8 mouse cellular contexts compared by ENCODE assay signal in the genomic region with DNA sequence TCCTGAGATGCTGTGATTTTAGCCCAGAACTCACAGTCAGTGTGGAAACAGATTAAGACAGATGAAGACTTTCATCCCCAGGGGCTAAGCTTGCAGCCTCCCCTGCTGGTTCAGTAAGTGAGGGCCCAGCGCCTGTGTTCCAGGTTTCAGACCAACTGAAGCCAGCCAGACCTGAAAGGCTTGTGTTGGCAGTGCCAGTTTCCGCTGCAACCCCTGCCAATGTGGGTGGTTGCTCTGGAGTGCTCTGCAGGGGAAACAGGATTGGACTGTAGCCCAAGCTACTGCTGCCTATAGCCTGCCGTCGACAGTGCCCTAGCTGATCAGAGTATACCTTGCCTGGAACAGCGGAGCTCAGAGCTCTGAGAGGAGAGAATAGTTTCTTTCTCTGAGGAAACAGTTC. TPM values are rescaled to one million over a fixed set of nuclear protein-coding genes. Genes with fewer than 3 reads are reported as not detected.
A peak's percentile ranks its signal among the peaks of the same experiment; 100 is the strongest.
DNase-seq lines count a peak whose midpoint lies in the region; ATAC-seq lines count a peak whose summit lies in the region.

No protein-coding gene starts in this region.

- no peaks in the 10 kb centered on the region for H3K9me3 ChIP-seq in hindbrain, embryonic 15.5 days
- no peaks in the 10 kb centered on the region for H3K9me3 ChIP-seq in hindbrain, embryonic 11.5 days (ENCODE audit: control insufficient read depth, low read length)

- no peaks in the 10 kb centered on the region for H3K27me3 ChIP-seq in hindbrain, embryonic 15.5 days
- no peaks in the 10 kb centered on the region for H3K27me3 ChIP-seq in hindbrain, embryonic 11.5 days (ENCODE audit: control insufficient read depth, insufficient read depth, low read length)

- H3K36me3 ChIP-seq in hindbrain, embryonic 15.5 days: no peaks in the 10 kb centered on the region
- H3K36me3 ChIP-seq in hindbrain, embryonic 11.5 days (ENCODE audit: control insufficient read depth, insufficient read depth, low read length): no peaks in the 10 kb centered on the region

- peaks cover 37% of the 10 kb centered on the region for H3K4me1 ChIP-seq in hindbrain, embryonic 15.5 days (replicated peaks)
- 0 out of 2 replicates have a peak, but pooled peaks cover 2% of the 10 kb centered on the region for H3K4me1 ChIP-seq in hindbrain, embryonic 11.5 days (replicated peaks; ENCODE audit: control insufficient read depth, insufficient read depth, low read length)

- WGBS in hindbrain, embryonic 15.5 days: 67% methylated on average over 5 of the region's 5 CpGs
- 86% methylated on average over 5 of the region's 5 CpGs for WGBS in hindbrain, embryonic 11.5 days

- H3K27ac ChIP-seq in hindbrain, embryonic 15.5 days (replicated peaks): no peak overlapping the region
- H3K27ac ChIP-seq in hindbrain, embryonic 11.5 days (ENCODE audit: low read depth, low read length): no peak overlapping the region

- ATAC-seq in hindbrain, embryonic 15.5 days (ENCODE audit: low FRiP score, low read depth): peak; percentile 72; the same call in 1 of the 2 replicates
- no peak for ATAC-seq in hindbrain, embryonic 11.5 days (ENCODE audit: low FRiP score)
- peak; percentile 82; the same call in 1 of the 2 replicates for ATAC-seq in cerebellum, adult (ENCODE audit: insufficient number of reproducible peaks, low FRiP score, low TSS enrichment)
- no peak for ATAC-seq in megakaryocyte progenitor cell, adult 5-6 weeks (replicated peaks; ENCODE audit: poor library complexity)

- no peak overlapping the region for H3K9ac ChIP-seq in hindbrain, embryonic 15.5 days
- H3K9ac ChIP-seq in hindbrain, embryonic 11.5 days (ENCODE audit: low read depth, low read length): no peak overlapping the region

- H3K4me3 ChIP-seq in hindbrain, embryonic 15.5 days: no peak overlapping the region
- no peak overlapping the region for H3K4me3 ChIP-seq in hindbrain, embryonic 11.5 days (ENCODE audit: low read depth, low read length)

- no peak overlapping the region for H3K4me2 ChIP-seq in hindbrain, embryonic 15.5 days
- no peak overlapping the region for H3K4me2 ChIP-seq in hindbrain, embryonic 11.5 days (replicated peaks; ENCODE audit: low read depth, low read length)

- no peak for DNase-seq in hindbrain, embryonic 11.5 days (ENCODE audit: low spot score)
- peak; percentile 76 for DNase-seq in gonadal fat pad, adult 2 months (ENCODE audit: low read depth)
- DNase-seq in layer of hippocampus, adult 9-11 months: peak; percentile 68
- DNase-seq in right cerebral cortex, adult 18-20 months: peak; percentile 70
- DNase-seq in urinary bladder, adult 2 months (ENCODE audit: low spot score): no peak

RNA-seq across cellular contexts. Expression of a gene that starts 37.0 kb away (rescaled TPM):
- 4.2 and 4.8 TPM in 2 replicates for polyA plus RNA-seq in hindbrain, embryonic 15.5 days (2015; fragmentation: Nextera tagmentation; extraction: Ambion mirVana)
- 0.90 and 1.5 TPM in 2 replicates for polyA plus RNA-seq in hindbrain, embryonic 11.5 days (2014; fragmentation: Nextera tagmentation; extraction: Ambion mirVana)
- polyA plus RNA-seq in gonadal fat pad, adult 2 months (2012; rRNA removed): 16.8 and 20.4 TPM in 2 replicates
- 0.02 TPM in 1 of 2 replicates, not detected in the other for total RNA-seq in megakaryocyte progenitor cell, adult 5-6 weeks (2015)
- not detected in 2 replicates for total RNA-seq in megakaryocyte progenitor cell, adult 5-6 weeks (2017)
- 16.9 and 20.7 TPM in 2 replicates for polyA plus RNA-seq in urinary bladder, adult 2 months (2012; rRNA removed)

RNA-seq across cellular contexts. Expression of a gene that starts 46.4 kb away (rescaled TPM):
- polyA plus RNA-seq in hindbrain, embryonic 15.5 days (2015; fragmentation: Nextera tagmentation; extraction: Ambion mirVana): 14.3 and 14.8 TPM in 2 replicates
- 28.0 and 31.0 TPM in 2 replicates for polyA plus RNA-seq in hindbrain, embryonic 11.5 days (2014; fragmentation: Nextera tagmentation; extraction: Ambion mirVana)
- polyA plus RNA-seq in gonadal fat pad, adult 2 months (2012; rRNA removed): 20.8 and 22.0 TPM in 2 replicates
- total RNA-seq in megakaryocyte progenitor cell, adult 5-6 weeks (2015): 20.8 and 26.3 TPM in 2 replicates
- 14.5 and 16.5 TPM in 2 replicates for total RNA-seq in megakaryocyte progenitor cell, adult 5-6 weeks (2017)
- polyA plus RNA-seq in urinary bladder, adult 2 months (2012; rRNA removed): 16.0 and 19.9 TPM in 2 replicates

RNA-seq across cellular contexts. Expression of a gene that starts 58.8 kb away (rescaled TPM):
- polyA plus RNA-seq in hindbrain, embryonic 15.5 days (2015; fragmentation: Nextera tagmentation; extraction: Ambion mirVana): 14.0 and 15.9 TPM in 2 replicates
- 14.1 and 18.8 TPM in 2 replicates for polyA plus RNA-seq in hindbrain, embryonic 11.5 days (2014; fragmentation: Nextera tagmentation; extraction: Ambion mirVana)
- polyA plus RNA-seq in gonadal fat pad, adult 2 months (2012; rRNA removed): 30.2 and 42.4 TPM in 2 replicates
- 3.3 and 7.4 TPM in 2 replicates for total RNA-seq in megakaryocyte progenitor cell, adult 5-6 weeks (2015)
- 9.2 and 9.5 TPM in 2 replicates for total RNA-seq in megakaryocyte progenitor cell, adult 5-6 weeks (2017)
- 20.1 and 26.6 TPM in 2 replicates for polyA plus RNA-seq in urinary bladder, adult 2 months (2012; rRNA removed)

Comparison
In these comparisons a context has a peak if more than half of its experiments do, and no peak if none do; other contexts are left out.
1. ATAC-seq: peak in hindbrain, embryonic 15.5 days (single experiment) and cerebellum, adult (single experiment); none in hindbrain, embryonic 11.5 days (single experiment) and megakaryocyte progenitor cell, adult 5-6 weeks (single experiment).
2. DNase-seq: peak in gonadal fat pad, adult 2 months (single experiment), layer of hippocampus, adult 9-11 months (single experiment) and right cerebral cortex, adult 18-20 months (single experiment); none in hindbrain, embryonic 11.5 days (single experiment) and urinary bladder, adult 2 months (single experiment).